Mouse (Mus musculus) kidney, embryonic 16.5 days (tissue): ENCODE results near the gene Ppp2r5c. TPM values are rescaled to one million over a fixed set of nuclear protein-coding genes. Genes with fewer than 3 reads are reported as not detected.

Source experiments
- ATAC-seq: fragments of 200-750 bp; cut with Nextera tagmentation; 2 replicates; pipeline ENCODE4 v1.8.0; 2017; ENCODE audit warnings: moderate TSS enrichment; ENCODE audit not compliant: low FRiP score, low TSS enrichment
- H3K27ac ChIP-seq: fragments of 300-500 bp; sonication (generic); 2 replicates; pipeline ENCODE4 v1.5.1; 2014; ENCODE audit warnings: low read length
- H3K27me3 ChIP-seq: fragments of 300-500 bp; sonication (generic); 2 replicates; pipeline ENCODE4 v1.6.1; 2014; ENCODE audit warnings: low read length, control low read depth, mixed read lengths; ENCODE audit not compliant: insufficient read depth
- H3K36me3 ChIP-seq: fragments of 300-500 bp; sonication (generic); 2 replicates; pipeline ENCODE4 v1.6.1; 2014; ENCODE audit warnings: low read length, control low read depth, mixed read lengths; ENCODE audit not compliant: insufficient read depth
- H3K4me1 ChIP-seq: fragments of 300-500 bp; sonication (generic); 2 replicates; pipeline ENCODE4 v1.6.1; 2014; ENCODE audit warnings: low read length, control low read depth, mixed read lengths; ENCODE audit not compliant: insufficient read depth
- H3K4me2 ChIP-seq: fragments of 300-500 bp; sonication (generic); replicated peaks from 2 replicates; pipeline ENCODE4 v1.6.1; 2014; ENCODE audit warnings: low read depth, low read length
- H3K4me3 ChIP-seq: fragments of 300-500 bp; sonication (generic); 2 replicates; pipeline ENCODE4 v1.5.1; 2014; ENCODE audit warnings: mild to moderate bottlenecking, low read length
- H3K9ac ChIP-seq: fragments of 300-500 bp; sonication (generic); replicated peaks from 2 replicates; pipeline ENCODE4 v1.6.1; 2014; ENCODE audit warnings: low read length
- H3K9me3 ChIP-seq: fragments of 300-500 bp; sonication (generic); 2 replicates; pipeline ENCODE4 v1.6.1; 2016; ENCODE audit warnings: low read length, control low read depth
- WGBS: fragments of 180-500 bp; shearing (Covaris S2); extraction: QIAGEN DNeasy Blood & Tissue Kit; methylation state at CpG from one replicate; pipeline ENCODE4 v1.1.7; 2014; 5-methylcytosine and 5-hydroxymethylcytosine counted together
- polyA plus RNA-seq: library from polyadenylated mRNA; unstranded; fragments of >200 nt; fragmentation: Nextera tagmentation; extraction: Ambion mirVana; gene quantifications from 2 replicates; pipeline ENCODE4 v1.2.1, GENCODE M21; 2015

The Ppp2r5c gene
- polyA plus RNA-seq = 140 and 145 TPM in 2 replicates

DNA sequence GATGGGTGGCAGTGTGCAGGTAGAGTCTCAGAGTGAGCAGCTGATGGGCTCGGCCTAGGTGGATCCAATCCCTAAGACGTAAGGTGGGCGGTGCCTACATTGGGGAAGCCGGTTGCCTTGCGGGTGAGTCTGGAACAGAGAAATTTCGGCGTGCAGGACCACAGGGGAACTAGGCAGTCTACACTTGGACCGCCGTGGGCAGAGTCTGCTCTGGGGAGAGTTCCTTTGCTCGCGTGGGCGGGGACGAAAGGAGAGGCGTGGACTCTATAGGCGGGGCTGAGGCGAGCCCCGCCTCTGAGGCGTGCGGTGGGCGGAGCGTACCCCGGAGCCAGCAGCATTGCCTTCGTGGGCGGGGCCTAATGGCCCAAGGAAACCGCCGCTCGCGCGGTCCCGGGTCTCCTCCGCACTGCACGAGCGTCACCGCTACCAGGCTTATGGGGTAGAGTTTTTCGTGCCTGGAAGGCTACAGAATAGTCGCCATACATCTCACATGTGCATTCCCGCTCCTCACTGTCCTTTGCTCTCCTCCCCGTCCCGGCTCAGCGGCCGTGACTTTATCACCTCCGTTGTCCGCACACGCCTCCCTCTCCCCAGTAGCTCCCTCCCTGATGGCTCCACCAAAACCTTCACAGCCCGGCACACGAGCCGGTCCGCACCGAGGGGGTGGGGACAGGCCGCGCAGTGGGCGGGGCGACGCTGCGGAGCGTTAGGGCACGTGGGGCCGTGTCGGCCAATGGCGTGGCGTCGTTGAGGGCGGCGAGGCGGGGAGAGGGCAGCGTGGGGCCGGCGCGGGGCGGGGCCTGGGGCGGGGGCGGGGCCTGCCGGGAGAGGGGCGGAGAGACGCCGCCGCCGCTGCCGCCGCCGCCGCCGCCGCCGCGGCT, at the start of gene Ppp2r5c:
Gene Ppp2r5c (plus strand): TSS at position 831 of the 881 bp plus-strand sequence.
- peak within 1 kb of the TSS; percentile 66 for H3K4me2 ChIP-seq
- H3K27me3 ChIP-seq = no peaks in the 10 kb centered on the region; the same call in 1 of the 2 replicates
- ATAC-seq = peak; percentile 98
- WGBS = under 1% methylated on average over 55 of the region's 86 CpGs
- no peaks in the 10 kb centered on the region for H3K36me3 ChIP-seq
- peaks cover 4% of the 10 kb centered on the region; the same call in 1 of the 2 replicates for H3K4me1 ChIP-seq
- peak within 1 kb of the TSS; percentile 93 for H3K4me3 ChIP-seq
- H3K9me3 ChIP-seq = no peaks in the 10 kb centered on the region
- H3K27ac ChIP-seq = peak within 1 kb of the TSS; percentile 99
- H3K9ac ChIP-seq = peak within 1 kb of the TSS; percentile 86

DNA sequence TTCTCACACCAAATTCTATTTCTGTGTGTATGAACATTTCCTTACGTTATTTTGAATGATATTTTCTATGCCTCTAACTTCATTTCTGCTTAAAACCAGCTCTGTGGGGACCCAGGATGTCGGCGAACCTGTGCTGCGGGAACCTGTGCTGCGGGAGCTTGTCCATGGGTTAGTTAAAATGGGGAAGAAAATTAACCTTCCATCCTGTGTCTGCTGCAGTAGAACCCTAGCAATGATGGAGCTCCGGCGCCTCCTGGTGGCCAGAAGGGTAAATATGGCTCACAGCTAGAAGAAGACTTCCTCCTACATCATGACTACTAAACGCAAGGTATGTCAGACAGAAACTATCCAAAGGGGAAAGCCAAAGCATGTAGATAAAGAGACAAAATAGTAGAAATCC, 48.6 kb upstream of the Ppp2r5c start:
- Histone ChIP-seq H3K9ac (no peak overlapping the region), H3K27ac (no peak overlapping the region), H3K36me3 (no peaks in the 10 kb centered on the region), H3K4me1 (no peaks in the 10 kb centered on the region), H3K9me3 (no peaks in the 10 kb centered on the region), H3K27me3 (0 out of 2 replicates have a peak, but pooled peaks cover 4% of the 10 kb centered on the region), H3K4me3 (no peak overlapping the region), H3K4me2 (no peak overlapping the region)
- ATAC-seq = no peak
- 29% methylated on average over 8 of the region's 8 CpGs for WGBS

DNA sequence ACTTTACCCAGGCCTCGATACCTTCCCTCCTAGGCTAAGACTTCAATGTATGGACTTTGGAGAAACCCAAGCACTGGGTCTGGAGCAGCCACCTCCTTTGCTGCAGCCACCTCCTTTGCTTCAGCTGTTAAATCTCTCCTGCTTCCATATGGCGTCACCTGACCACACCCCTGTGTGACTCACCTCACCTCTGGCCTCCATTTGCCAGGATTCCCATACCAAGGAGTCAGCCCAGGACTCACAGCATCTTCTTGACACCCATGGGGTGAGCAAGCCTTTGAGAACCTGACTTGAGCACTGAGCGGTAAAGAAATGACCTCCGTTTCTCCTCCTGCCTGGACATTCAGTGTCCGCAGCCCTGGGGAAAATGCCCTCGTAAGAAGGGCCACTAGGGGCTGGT, 47.8 kb upstream of the Ppp2r5c start:
- Histone ChIP-seq H3K27me3 (0 out of 2 replicates have a peak, but pooled peaks cover 4% of the 10 kb centered on the region), H3K9ac (no peak overlapping the region), H3K36me3 (no peaks in the 10 kb centered on the region), H3K4me1 (no peaks in the 10 kb centered on the region), H3K4me3 (no peak overlapping the region), H3K4me2 (no peak overlapping the region), H3K9me3 (no peaks in the 10 kb centered on the region), H3K27ac (no peak overlapping the region)
- WGBS = 84% methylated on average over 6 of the region's 6 CpGs
- no peak for ATAC-seq

- no peak overlapping the region for H3K27ac ChIP-seq
- no peak overlapping the region for H3K4me3 ChIP-seq
- H3K9ac ChIP-seq = no peak overlapping the region
- no peaks in the 10 kb centered on the region for H3K9me3 ChIP-seq
- no peak for ATAC-seq
- H3K4me1 ChIP-seq = no peaks in the 10 kb centered on the region
- H3K4me2 ChIP-seq = no peak overlapping the region
- 0 out of 2 replicates have a peak, but pooled peaks cover 4% of the 10 kb centered on the region for H3K27me3 ChIP-seq
- H3K36me3 ChIP-seq = no peaks in the 10 kb centered on the region
- 85% methylated on average over 5 of the region's 5 CpGs for WGBS
Measured at GRCm38 (mm10) chr12:110400936-110401335, 46.0 kb upstream of the Ppp2r5c start.

DNA sequence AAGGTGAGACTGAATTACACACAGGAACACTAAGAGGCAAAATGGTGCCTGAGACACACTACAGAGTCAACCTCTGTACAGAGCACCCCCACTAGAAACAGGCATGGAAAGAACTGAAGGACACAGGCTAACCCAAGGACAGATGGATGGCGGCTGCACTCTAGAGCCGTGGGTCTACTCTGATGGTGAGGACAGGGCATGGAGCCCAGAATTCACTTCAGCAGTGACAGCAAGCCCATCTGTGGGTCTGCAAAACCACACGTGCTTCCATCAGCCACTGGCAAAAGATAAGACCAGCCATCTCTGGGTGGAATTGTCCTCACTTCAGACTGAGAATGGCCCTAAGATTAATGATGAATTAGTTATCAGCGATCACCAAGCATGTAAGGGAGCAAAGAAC, 45.0 kb upstream of the Ppp2r5c start:
- no peak for ATAC-seq
- no peak overlapping the region for H3K4me2 ChIP-seq
- 96% methylated on average over 4 of the region's 4 CpGs for WGBS

GRCm38 (mm10) chr12:110416244-110416643, 30.7 kb upstream of the Ppp2r5c start:
- no peak overlapping the region for H3K4me2 ChIP-seq
- no peak overlapping the region for H3K9ac ChIP-seq
- no peak overlapping the region for H3K4me3 ChIP-seq
- ATAC-seq = no peak
- H3K27me3 ChIP-seq = no peaks in the 10 kb centered on the region
- H3K4me1 ChIP-seq = peaks cover 9% of the 10 kb centered on the region; the same call in 1 of the 2 replicates
- no peak overlapping the region for H3K27ac ChIP-seq
- H3K9me3 ChIP-seq = no peaks in the 10 kb centered on the region
- no peaks in the 10 kb centered on the region for H3K36me3 ChIP-seq
- 48% methylated on average over 3 of the region's 3 CpGs for WGBS

More for the DNA sequence above, 45.0 kb upstream of the Ppp2r5c start:
- Histone ChIP-seq H3K4me1 (no peaks in the 10 kb centered on the region), H3K9ac (no peak overlapping the region), H3K27me3 (0 out of 2 replicates have a peak, but pooled peaks cover 4% of the 10 kb centered on the region), H3K4me3 (no peak overlapping the region), H3K27ac (no peak overlapping the region), H3K36me3 (no peaks in the 10 kb centered on the region), H3K9me3 (no peaks in the 10 kb centered on the region)

- H3K9me3 ChIP-seq = no peaks in the 10 kb centered on the region
- no peak overlapping the region for H3K4me3 ChIP-seq
- H3K4me2 ChIP-seq = peak overlapping the region; percentile 17; the same call in 1 of the 2 replicates
- WGBS = 46% methylated on average over 28 of the region's 28 CpGs
- H3K27me3 ChIP-seq = no peaks in the 10 kb centered on the region
- no peaks in the 10 kb centered on the region for H3K36me3 ChIP-seq
- no peak overlapping the region for H3K9ac ChIP-seq
- H3K4me1 ChIP-seq = peaks cover 9% of the 10 kb centered on the region; the same call in 1 of the 2 replicates
- H3K27ac ChIP-seq = no peak overlapping the region
- ATAC-seq = no peak; the same call in 1 of the 2 replicates
Measured at GRCm38 (mm10) chr12:110417023-110417986, 29.6 kb upstream of the Ppp2r5c start.

- Histone ChIP-seq H3K4me2 (peak overlapping the region; percentile 17; the same call in 1 of the 2 replicates), H3K4me1 (peaks cover 9% of the 10 kb centered on the region; the same call in 1 of the 2 replicates), H3K4me3 (no peak overlapping the region), H3K9ac (no peak overlapping the region), H3K9me3 (no peaks in the 10 kb centered on the region), H3K27me3 (no peaks in the 10 kb centered on the region), H3K36me3 (no peaks in the 10 kb centered on the region), H3K27ac (no peak overlapping the region)
- ATAC-seq = peak; percentile 36; the same call in 1 of the 2 replicates
- WGBS = 42% methylated on average over 20 of the region's 20 CpGs
Measured at GRCm38 (mm10) chr12:110417987-110418734, 28.8 kb upstream of the Ppp2r5c start.
